Mouse (Mus musculus) thymus, postnatal 0 days (tissue): ENCODE measurements around the gene Fuom. TPM values are rescaled to one million over a fixed set of nuclear protein-coding genes. Genes with fewer than 3 reads are reported as not detected.

Experiments
- DNase-seq: peaks from one replicate; pipeline ENCODE4 v3.0.0-alpha.2; 2015; ENCODE audit warnings: low spot score
- polyA plus RNA-seq: library from polyadenylated mRNA; unstranded; fragments of >200 nt; fragmentation: Nextera tagmentation; extraction: Ambion mirVana; gene quantifications from 2 replicates; pipeline ENCODE4 v1.2.1, GENCODE M21; 2015

The Fuom gene
- polyA plus RNA-seq, 1 experiment from 2014 or later: 28.6 TPM

DNA sequence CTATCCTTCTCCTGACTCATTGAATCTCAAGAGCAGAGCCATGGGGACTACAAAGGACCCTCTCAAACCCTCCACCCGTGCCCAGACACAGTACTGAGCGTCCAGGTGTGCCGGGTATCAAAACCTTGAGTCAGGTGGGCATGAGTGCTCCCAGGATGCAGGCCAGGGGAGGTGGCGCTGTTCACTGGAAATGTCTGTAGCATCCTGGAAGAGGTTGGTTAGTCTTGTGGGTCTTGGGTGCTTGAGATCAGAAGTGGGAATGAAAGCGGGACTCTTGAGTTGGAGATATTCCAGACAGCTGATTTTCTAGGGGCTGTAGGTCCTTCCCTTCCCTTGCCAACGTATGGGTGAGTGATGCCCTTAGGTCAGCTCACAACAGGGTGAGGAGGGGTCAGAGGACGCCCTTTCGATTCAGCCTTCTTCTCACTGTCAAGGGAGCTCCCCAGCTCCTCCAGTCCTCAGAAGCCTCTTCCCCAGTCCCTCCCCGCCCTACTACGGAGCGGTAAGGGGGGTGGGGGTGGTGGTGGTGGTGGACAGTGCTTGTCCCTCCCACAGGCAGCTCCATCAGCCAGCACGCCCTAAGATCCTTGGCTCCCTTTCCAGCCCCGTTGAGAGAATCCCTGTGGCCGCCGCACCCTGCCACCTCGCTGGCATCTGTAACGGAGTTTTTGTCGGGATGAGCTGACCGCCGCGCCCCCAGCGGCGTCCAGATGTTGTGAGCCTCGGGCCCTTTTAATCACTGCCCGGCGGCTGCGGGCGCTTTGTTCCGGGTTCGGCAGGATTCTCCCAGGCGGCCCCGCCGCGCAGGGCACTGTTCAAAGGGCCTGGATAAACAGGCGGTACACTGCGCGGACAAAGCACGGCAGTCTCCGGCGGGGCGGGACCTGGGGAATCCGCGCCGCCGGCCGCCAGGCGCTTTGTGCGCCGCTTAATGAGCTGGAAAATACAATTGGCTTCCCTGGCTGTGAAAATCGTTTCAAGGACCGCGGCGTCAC, 44.5 kb downstream of the Fuom start:
- no peak for DNase-seq

DNA sequence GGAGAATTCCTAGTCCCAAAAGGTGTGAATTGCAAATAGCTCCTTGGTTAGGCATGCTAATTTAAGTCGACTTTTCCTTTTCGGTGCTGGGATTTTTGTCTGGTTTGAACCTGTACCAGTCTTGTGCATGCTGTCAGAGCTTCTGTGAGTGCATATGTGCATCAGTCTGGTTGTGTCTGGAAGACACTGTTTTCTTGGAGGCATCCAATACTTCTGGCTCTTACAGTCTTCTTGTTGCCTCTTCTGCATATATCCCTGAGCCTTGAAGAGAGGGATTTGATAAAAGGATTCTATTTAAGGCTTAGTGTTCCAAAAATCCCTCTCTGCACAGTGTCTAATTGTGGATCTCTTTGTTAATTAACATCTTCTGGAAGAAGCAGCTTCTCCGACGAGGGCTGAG, 48.1 kb downstream of the Fuom start:
- no peak for DNase-seq

DNA sequence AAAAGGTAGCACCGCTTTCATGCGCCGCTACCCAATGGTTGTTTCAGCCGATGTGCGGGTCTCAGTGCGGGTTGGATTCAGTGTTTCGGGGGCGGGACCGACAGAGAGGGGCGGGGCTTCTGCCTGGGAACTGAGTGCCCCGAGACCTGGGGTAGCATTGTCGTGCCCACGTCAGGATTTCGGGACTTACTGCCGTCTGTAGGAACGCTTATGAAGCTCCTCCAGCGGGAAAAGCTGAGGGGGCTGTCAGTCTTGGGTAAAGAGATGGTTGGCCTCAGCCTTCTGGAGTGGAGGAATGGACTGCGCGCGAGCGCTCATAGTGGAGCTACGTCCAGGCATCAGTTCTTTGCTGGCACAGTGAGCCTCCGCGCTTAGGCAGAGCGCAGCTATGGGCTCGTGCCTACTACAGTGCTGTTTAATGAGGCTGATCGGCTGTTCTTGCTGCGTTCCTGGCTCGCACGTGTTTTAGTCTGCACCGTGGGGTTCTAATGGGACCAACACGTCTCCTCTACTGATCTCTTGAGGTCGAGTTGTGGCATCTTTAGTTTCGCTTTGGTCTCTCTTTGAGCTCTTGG, 53.0 kb downstream of the Fuom start:
- peak; percentile 39 for DNase-seq

DNA sequence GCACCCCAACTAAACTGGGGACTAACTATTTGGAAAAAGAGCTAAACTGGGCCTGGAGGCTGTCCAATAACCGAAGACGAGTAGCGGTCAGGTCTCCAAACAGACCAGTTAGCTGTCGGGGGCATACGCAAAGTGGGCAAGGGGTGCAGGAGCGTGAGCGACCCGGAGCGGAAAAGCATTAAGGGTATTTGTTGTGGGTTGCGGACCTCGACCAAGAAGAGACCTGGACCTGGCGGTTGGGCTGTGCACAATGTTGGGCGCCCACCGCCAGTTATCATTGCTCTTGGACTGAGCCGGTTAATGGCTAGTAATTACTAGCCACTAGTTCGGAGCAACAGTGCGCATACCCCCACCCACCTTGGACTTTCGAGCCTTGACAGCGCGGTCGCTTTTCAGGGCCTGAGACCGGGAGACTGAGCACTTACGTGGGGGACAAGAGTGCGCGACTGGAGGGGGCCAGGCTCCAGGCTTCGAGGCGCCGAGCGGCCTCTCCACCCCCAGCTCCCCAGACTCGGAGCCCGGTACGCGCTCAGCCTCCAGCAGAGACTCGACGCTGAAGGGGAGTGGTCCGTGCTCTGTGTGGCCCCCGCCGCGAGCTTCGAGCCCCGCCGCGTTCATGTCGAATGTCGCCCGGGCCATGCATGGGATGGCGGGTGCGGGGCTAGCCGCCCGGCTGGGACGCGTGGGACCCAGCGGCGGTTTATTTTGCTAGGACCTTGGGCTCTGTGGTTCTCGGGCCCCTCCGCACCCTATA, 53.7 kb downstream of the Fuom start, which contains the start of gene Msx3:
Gene Msx3, minus strand, starts transcription at position 729 of the 754 bp plus-strand sequence.
- no peak for DNase-seq

- peak; percentile 20 for DNase-seq
Measured at GRCm38 (mm10) chr7:140047811-140048311, 54.4 kb downstream of the Fuom start.

Other genes starting within 250 kb of the Fuom start
- gene Kndc1, start 207.7 kb downstream of the Fuom start, polyA plus RNA-seq: 0.90 and 1.0 TPM in 2 replicates
- gene Utf1, start 158.7 kb downstream of the Fuom start, polyA plus RNA-seq: 8.7 and 8.9 TPM in 2 replicates
- 0.71 and 0.90 TPM in 2 replicates for gene 6430531B16Rik, start 123.7 kb downstream of the Fuom start, polyA plus RNA-seq
- 5.3 and 6.7 TPM in 2 replicates for gene Adam8, start 109.9 kb downstream of the Fuom start, polyA plus RNA-seq
- 38.9 and 40.3 TPM in 2 replicates for gene Zfp511, start 66.0 kb downstream of the Fuom start, polyA plus RNA-seq
- gene Tubgcp2, start 65.8 kb downstream of the Fuom start, polyA plus RNA-seq: 42.2 TPM in 2 replicates
- 0.21 and 0.25 TPM in 2 replicates for gene Msx3, start 53.4 kb downstream of the Fuom start, polyA plus RNA-seq
- gene Caly, start 19.9 kb downstream of the Fuom start, polyA plus RNA-seq: 0.44 and 0.52 TPM in 2 replicates
- gene Prap1, start 9.0 kb downstream of the Fuom start, polyA plus RNA-seq: 1.5 and 2.3 TPM in 2 replicates
- 26.8 and 28.8 TPM in 2 replicates for gene Paox, start 13.4 kb upstream of the Fuom start, polyA plus RNA-seq
- 95.0 and 102 TPM in 2 replicates for gene Echs1, start 14.0 kb upstream of the Fuom start, polyA plus RNA-seq
- 32.1 and 33.1 TPM in 2 replicates for gene Mtg1, start 35.1 kb upstream of the Fuom start, polyA plus RNA-seq
- 0.06 and 0.07 TPM in 2 replicates for gene Sprn, start 52.4 kb upstream of the Fuom start, polyA plus RNA-seq
- not detected in 2 replicates for gene Olfr522, start 62.3 kb upstream of the Fuom start, polyA plus RNA-seq
- 0.08 TPM in 2 replicates for gene Olfr523, start 70.8 kb upstream of the Fuom start, polyA plus RNA-seq
- 1.1 and 1.3 TPM in 2 replicates for gene Olfr524, start 103.5 kb upstream of the Fuom start, polyA plus RNA-seq
- 40.2 and 40.6 TPM in 2 replicates for gene Cd163l1, start 115.8 kb upstream of the Fuom start, polyA plus RNA-seq
- gene 5830411N06Rik, start 144.8 kb upstream of the Fuom start, polyA plus RNA-seq: 26.5 and 34.2 TPM in 2 replicates
- 0.03 and 0.08 TPM in 2 replicates for gene Olfr525, start 218.4 kb upstream of the Fuom start, polyA plus RNA-seq
- gene Olfr527, start 231.6 kb upstream of the Fuom start, polyA plus RNA-seq: 0.06 TPM in 1 of 2 replicates, not detected in the other